Mouse (Mus musculus) erythroblast, embryonic 14.5 days (primary cell): Measurements from ENCODE around the gene Orc3.

Source experiments
- GATA1 ChIP-seq: IDR thresholded peaks from 2 replicates; pipeline ENCODE4 v1.6.1; 2012; ENCODE audit warnings: low read length, inconsistent platforms, mixed read lengths
- TAL1 ChIP-seq: IDR thresholded peaks from 3 replicates; pipeline ENCODE4 v1.6.1; 2012; ENCODE audit warnings: low read length, inconsistent platforms, mixed read lengths

DNA sequence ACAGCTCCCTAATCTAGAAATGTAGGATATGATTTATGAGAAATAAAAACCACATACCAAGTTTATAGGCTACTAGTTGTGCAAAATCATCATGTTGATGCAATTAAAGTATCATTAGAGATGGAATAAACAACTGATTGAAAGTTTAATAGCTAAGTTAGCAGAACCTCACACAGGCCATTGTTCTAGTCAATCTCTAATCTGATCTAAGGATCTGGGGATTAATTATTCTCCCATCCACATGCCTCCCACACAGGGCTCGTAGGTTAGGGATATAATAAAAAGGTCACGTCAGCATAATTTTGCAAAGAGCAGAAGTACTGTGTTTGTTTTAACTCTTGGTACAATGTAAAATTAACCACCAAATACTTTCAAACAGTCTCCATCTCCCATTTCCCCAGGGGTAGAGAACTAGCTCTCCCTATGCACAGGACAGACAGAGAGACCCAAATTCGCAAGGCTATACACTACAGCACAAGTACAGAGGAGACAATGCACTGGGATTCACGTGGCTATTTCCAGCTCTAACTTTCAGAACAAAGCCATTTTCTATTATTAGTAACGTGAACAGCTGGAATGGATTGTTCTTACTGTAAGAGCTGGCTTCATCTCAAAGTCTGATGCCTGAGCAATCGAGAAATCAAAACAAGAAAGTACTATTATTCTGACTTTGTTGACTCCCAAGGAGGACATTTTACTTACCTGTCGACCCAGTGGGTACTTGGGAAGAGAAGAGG, 29.7 kb downstream of the Orc3 start:
- no peak for TF ChIP-seq TAL1
- no peak for TF ChIP-seq GATA1
